Mouse (Mus musculus) erythroblast, adult 5-6 weeks (primary cell): Measurements from ENCODE around the gene Klk4. TPM values are rescaled to one million over a fixed set of nuclear protein-coding genes. Genes with fewer than 3 reads are reported as not detected.

ENCODE experiments used
- ATAC-seq: replicated peaks from 2 replicates; pipeline ENCODE4 v1.8.0; 2016; ENCODE audit warnings: moderate number of reproducible peaks, mild to moderate bottlenecking, moderate TSS enrichment, inconsistent platforms; ENCODE audit not compliant: poor library complexity, low FRiP score, severe bottlenecking
- total RNA-seq, 2 experiments: library from RNA; stranded (forward) in 1 of 2; stranded (reverse) in 1 of 2; fragments of 150-400 nt in 1 of 2; fragments of 200-764, 138-1000 nt in 1 of 2; gene quantifications; 2 replicates each; pipeline versions ENCODE4 v1.2.3 to v1.2.4; 2015 to 2017; ENCODE audit warnings: low replicate concordance in 2 of 2

The Klk4 gene
- total RNA-seq, 2 experiments from 2014 or later: not detected

DNA sequence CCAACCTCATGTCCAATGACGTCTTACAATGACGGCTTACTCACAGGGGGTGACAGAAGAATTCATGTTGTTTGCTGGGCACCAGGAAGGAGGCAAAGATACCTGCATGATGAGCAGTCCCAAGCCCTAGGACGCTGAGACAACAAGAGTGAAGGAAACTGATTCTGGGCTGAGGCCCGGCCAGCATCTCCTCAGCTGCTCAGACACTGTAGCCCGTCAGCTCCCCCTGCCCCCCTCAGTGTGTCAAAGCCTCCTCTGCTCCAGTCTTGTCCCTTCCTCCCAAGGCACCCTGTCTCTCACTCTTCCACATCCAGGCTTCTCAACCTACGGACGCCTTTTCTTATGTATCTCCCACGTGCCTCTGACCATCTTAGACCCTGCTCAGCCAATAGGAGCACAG lies 37.9 kb downstream of the Klk4 start:
- ATAC-seq: no peak

DNA sequence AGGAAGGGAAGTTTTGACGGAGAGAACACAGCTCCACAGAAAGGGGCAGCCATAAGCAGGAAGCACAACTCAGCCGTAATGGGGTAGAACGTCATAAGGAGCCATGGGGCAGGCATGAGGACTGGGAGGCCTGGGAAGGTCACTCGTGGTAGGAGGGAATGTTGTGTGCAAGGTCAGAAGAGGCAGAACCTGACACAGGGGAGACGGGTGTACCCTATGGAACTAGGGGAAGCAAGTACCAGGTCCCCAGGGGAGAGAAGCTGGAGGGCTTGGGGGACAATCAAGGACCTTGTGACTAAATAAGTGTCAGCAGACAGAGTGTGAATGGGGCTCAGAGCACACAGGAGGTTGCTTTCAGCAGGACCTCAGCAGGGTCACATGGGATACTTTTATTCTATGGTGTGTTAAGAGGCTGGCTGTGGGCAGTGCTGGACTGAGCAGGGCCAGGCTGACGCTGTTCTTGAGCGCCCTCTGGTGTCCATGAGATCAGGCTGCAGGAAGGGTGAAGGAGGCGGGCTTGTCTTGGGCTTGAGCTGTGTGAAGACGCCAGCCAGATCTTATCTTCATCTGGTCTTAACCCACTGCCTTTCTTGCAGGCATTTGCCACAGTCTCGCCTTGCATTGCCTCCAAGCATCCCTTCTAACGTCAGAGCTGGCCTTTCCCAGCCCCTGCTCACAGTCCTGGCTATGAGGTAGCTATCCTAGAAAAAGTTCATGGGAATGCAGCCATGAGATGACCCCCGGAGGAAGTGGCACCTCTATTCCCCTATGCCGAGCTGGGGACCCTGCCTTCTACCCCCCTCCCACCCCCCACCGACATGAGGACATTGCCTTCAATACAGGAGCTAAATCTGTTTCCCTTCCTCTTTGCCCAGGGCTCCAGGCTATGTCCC lies 38.8 kb downstream of the Klk4 start:
- ATAC-seq: no peak

DNA sequence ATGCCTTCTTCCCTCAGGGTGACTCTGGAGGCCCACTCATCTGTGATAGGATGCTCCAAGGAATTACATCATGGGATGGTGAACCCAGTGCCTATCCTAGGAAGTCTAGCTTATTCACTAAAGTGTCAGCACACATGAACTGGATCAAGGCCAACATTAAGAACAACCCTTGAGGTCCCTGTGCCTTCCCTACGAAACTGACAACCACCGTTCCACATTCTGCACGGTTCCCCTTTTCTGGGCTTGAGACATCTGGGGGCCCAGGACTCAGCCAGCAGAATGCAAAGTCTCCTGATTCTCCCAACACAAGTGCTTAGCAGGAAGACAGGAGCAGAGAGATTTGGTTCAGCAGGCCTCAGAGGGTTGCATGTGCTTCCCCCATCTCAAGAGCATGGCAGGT lies 39.6 kb downstream of the Klk4 start:
- no peak for ATAC-seq

DNA sequence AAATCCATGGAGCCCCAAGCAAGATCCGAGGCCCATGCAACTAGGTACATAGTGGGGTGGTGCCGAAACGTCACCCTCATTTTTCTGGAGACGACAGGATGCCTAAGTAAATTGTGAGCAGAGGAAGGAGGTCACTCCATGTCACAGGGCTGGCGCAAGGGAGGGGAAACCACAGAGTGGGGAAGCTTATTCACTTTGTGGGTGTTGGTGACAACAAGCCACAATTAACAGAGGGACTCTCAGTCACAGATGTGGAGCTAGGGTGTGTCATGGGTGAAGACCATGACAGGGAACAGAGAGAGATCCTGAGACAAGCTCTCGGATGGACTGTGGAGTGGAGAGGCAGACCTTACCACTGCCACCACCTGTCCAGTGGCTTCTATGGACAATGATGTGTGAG lies 40.1 kb downstream of the Klk4 start:
- ATAC-seq: no peak

DNA sequence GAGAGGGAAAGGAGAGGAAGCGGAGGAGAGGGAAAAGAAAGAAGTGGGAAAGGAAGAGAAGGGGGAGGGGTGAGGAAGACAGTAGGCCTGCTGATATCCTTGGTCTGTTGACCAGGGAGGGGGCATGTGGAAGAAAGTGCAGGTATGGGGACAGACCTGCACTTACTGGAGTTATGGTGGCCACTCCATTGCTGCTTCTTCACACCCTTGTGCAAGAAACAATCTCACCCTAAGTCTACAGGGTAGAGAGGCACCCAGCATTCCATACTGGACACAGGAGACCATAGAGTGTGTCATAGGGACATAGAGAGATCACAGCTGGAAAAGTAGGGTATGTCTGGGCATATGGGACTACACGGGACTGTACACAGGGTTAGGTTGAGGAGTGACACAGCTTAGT lies 41.0 kb downstream of the Klk4 start:
- ATAC-seq: no peak

DNA sequence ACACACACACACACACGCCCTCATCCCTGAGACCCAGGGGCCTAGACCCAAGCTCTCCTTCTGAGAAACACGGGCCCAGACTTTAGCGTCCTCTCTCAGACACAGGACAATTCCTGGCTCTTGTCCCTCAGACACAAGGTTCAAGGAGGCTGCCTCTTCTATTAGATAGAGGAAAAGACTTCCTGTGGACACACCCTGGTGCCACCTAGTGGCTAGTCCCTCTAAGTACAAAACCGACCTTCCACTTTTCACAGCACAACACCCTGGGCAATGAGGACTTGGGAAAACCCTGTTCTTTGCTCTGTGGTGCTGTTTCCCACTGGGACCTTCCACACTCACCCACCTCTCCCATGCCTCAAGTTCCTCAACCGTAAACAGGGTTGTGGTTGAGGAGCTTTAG lies 45.0 kb downstream of the Klk4 start:
- no peak for ATAC-seq

DNA sequence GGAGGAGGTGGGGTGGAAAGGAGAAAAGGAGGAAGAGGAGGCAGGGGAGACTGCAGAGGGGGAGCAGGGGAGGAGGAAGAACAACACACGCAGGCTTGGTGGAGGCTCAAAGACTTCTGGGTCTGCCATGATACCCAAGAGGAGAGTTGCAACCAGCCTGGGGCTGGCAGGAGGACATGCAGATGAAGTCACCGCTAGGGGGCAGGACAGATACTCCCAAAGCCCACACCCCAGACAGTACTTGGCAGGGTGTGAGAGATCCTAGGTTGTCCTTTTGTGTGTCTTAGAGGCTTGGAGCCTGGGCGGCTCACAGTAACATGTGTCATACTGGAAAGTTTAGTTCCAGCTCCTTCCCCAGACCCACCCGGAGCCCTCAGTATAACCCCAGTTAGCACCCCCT lies 47.6 kb downstream of the Klk4 start:
- no peak for ATAC-seq

DNA sequence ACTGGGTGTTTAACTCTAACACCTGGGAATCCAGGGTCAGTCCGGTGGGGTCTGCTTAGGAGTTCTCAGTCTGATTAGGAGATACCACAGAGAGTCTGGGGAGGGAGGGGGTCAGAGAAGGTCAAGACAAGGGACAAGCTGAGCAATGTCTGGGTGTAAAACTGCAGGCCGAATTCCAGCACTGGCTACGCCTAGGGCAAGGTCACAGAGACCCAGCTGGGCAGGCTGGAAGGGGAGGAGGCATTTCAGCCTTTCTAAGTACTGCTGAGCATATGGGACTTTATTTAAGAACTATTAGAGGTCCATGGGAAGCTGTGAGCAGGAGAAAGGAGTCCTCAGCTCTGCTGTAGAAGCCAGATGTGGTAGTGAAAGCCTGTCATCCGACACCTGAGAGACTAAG lies 51.4 kb downstream of the Klk4 start:
- ATAC-seq: no peak

DNA sequence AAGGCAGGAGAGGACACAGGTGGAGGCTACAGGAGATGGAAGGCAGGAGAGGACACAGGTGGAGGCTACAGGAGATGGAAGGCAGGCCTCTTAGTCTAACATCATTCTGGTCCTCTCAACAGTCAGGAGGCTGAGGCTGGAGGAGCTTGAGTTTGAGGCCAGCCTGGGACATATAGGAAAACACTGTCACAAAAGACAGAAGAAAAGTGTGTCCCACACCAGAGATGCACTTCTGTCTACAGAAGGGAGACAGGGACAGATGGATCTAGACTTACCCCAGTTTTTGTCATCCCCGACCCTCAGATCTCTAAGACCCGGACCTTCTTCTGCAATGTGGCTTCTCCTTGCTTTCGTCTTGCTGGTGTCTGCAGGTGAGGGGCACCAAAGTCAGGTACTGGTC lies 52.5 kb downstream of the Klk4 start, which contains the start of gene Klk15:
TSS of gene Klk15 (plus strand) at position 301 of the 400 bp plus-strand sequence.
- no peak for ATAC-seq

DNA sequence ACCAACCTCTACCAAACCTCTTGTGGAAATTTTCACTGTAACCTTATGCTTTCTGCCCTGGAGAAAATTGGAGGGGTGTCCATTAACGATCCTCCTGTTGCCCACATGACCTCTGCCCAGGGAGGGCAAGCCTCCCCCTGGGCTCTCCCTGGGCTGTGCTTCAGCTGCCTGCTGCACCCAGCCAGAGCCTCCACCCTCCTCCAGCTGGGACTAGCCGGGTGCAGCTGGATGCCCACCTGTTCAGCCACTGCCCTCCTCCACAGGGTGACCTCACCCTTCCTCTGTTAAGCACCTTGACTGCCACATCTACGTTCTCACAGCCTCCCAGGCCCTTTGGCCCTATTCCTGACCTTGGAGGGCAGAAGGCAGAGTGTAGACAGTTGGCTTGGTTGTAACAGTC lies 53.8 kb downstream of the Klk4 start:
- no peak for ATAC-seq

Other genes starting within 250 kb of the Klk4 start
- not detected in 2 replicates for gene Ceacam18, start 246.5 kb upstream of the Klk4 start, total RNA-seq (2015; ENCODE audit: low replicate concordance)
- not detected in 2 replicates for gene Ceacam18, start 246.5 kb upstream of the Klk4 start, total RNA-seq (2017; ENCODE audit: low replicate concordance)
- 4.0 and 8.8 TPM in 2 replicates for gene Siglece, start 221.0 kb upstream of the Klk4 start, total RNA-seq (2015; ENCODE audit: low replicate concordance)
- 5.5 and 6.4 TPM in 2 replicates for gene Siglece, start 221.0 kb upstream of the Klk4 start, total RNA-seq (2017; ENCODE audit: low replicate concordance)
- 1.0 TPM in 1 of 2 replicates, not detected in the other for gene Ctu1, start 209.1 kb upstream of the Klk4 start, total RNA-seq (2015; ENCODE audit: low replicate concordance)
- gene Ctu1, start 209.1 kb upstream of the Klk4 start, total RNA-seq (2017; ENCODE audit: low replicate concordance): 0.42 and 1.6 TPM in 2 replicates
- not detected in 2 replicates for gene Klk14, start 190.7 kb upstream of the Klk4 start, total RNA-seq (2015; ENCODE audit: low replicate concordance)
- gene Klk14, start 190.7 kb upstream of the Klk4 start, total RNA-seq (2017; ENCODE audit: low replicate concordance): not detected in 2 replicates
- not detected in 2 replicates for gene Klk13, start 168.6 kb upstream of the Klk4 start, total RNA-seq (2015; ENCODE audit: low replicate concordance)
- gene Klk13, start 168.6 kb upstream of the Klk4 start, total RNA-seq (2017; ENCODE audit: low replicate concordance): not detected in 2 replicates
- not detected in 2 replicates for gene Klk12, start 112.3 kb upstream of the Klk4 start, total RNA-seq (2015; ENCODE audit: low replicate concordance)
- not detected in 2 replicates for gene Klk12, start 112.3 kb upstream of the Klk4 start, total RNA-seq (2017; ENCODE audit: low replicate concordance)
- not detected in 2 replicates for gene Klk11, start 106.6 kb upstream of the Klk4 start, total RNA-seq (2015; ENCODE audit: low replicate concordance)
- not detected in 2 replicates for gene Klk11, start 106.6 kb upstream of the Klk4 start, total RNA-seq (2017; ENCODE audit: low replicate concordance)
- not detected in 2 replicates for gene Klk10, start 100.1 kb upstream of the Klk4 start, total RNA-seq (2015; ENCODE audit: low replicate concordance)
- not detected in 2 replicates for gene Klk10, start 100.1 kb upstream of the Klk4 start, total RNA-seq (2017; ENCODE audit: low replicate concordance)
- not detected in 2 replicates for gene Klk9, start 89.3 kb upstream of the Klk4 start, total RNA-seq (2015; ENCODE audit: low replicate concordance)
- not detected in 2 replicates for gene Klk9, start 89.3 kb upstream of the Klk4 start, total RNA-seq (2017; ENCODE audit: low replicate concordance)
- 6.1 TPM in 1 of 2 replicates, not detected in the other for gene Klk8, start 83.6 kb upstream of the Klk4 start, total RNA-seq (2015; ENCODE audit: low replicate concordance)
- gene Klk8, start 83.6 kb upstream of the Klk4 start, total RNA-seq (2017; ENCODE audit: low replicate concordance): 0.56 and 8.3 TPM in 2 replicates
- not detected in 2 replicates for gene Klk7, start 69.9 kb upstream of the Klk4 start, total RNA-seq (2015; ENCODE audit: low replicate concordance)
- not detected in 2 replicates for gene Klk7, start 69.9 kb upstream of the Klk4 start, total RNA-seq (2017; ENCODE audit: low replicate concordance)
- not detected in 2 replicates for gene Klk6, start 56.7 kb upstream of the Klk4 start, total RNA-seq (2015; ENCODE audit: low replicate concordance)
- not detected in 2 replicates for gene Klk6, start 56.7 kb upstream of the Klk4 start, total RNA-seq (2017; ENCODE audit: low replicate concordance)
- gene Klk5, start 39.2 kb upstream of the Klk4 start, total RNA-seq (2015; ENCODE audit: low replicate concordance): not detected in 2 replicates
- gene Klk5, start 39.2 kb upstream of the Klk4 start, total RNA-seq (2017; ENCODE audit: low replicate concordance): not detected in 2 replicates
- not detected in 2 replicates for gene Klk15, start 52.6 kb downstream of the Klk4 start, total RNA-seq (2015; ENCODE audit: low replicate concordance)
- not detected in 2 replicates for gene Klk15, start 52.6 kb downstream of the Klk4 start, total RNA-seq (2017; ENCODE audit: low replicate concordance)
- gene Klk1b8, start 69.5 kb downstream of the Klk4 start, total RNA-seq (2015; ENCODE audit: low replicate concordance): not detected in 2 replicates
- gene Klk1b8, start 69.5 kb downstream of the Klk4 start, total RNA-seq (2017; ENCODE audit: low replicate concordance): not detected in 2 replicates
- not detected in 2 replicates for gene Klk1b1, start 85.6 kb downstream of the Klk4 start, total RNA-seq (2015; ENCODE audit: low replicate concordance)
- gene Klk1b1, start 85.6 kb downstream of the Klk4 start, total RNA-seq (2017; ENCODE audit: low replicate concordance): not detected in 2 replicates
- gene Klk1b9, start 94.9 kb downstream of the Klk4 start, total RNA-seq (2015; ENCODE audit: low replicate concordance): not detected in 2 replicates
- not detected in 2 replicates for gene Klk1b9, start 94.9 kb downstream of the Klk4 start, total RNA-seq (2017; ENCODE audit: low replicate concordance)
- not detected in 2 replicates for gene Klk1b11, start 114.7 kb downstream of the Klk4 start, total RNA-seq (2015; ENCODE audit: low replicate concordance)
- not detected in 2 replicates for gene Klk1b11, start 114.7 kb downstream of the Klk4 start, total RNA-seq (2017; ENCODE audit: low replicate concordance)
- gene Klk1b26, start 131.0 kb downstream of the Klk4 start, total RNA-seq (2015; ENCODE audit: low replicate concordance): not detected in 2 replicates
- gene Klk1b26, start 131.0 kb downstream of the Klk4 start, total RNA-seq (2017; ENCODE audit: low replicate concordance): not detected in 2 replicates
- not detected in 2 replicates for gene Klk1b27, start 171.1 kb downstream of the Klk4 start, total RNA-seq (2015; ENCODE audit: low replicate concordance)
- gene Klk1b27, start 171.1 kb downstream of the Klk4 start, total RNA-seq (2017; ENCODE audit: low replicate concordance): not detected in 2 replicates
- gene Klk1b21, start 221.2 kb downstream of the Klk4 start, total RNA-seq (2015; ENCODE audit: low replicate concordance): not detected in 2 replicates
- not detected in 2 replicates for gene Klk1b21, start 221.2 kb downstream of the Klk4 start, total RNA-seq (2017; ENCODE audit: low replicate concordance)
- gene Klk1b22, start 231.5 kb downstream of the Klk4 start, total RNA-seq (2015; ENCODE audit: low replicate concordance): not detected in 2 replicates
- gene Klk1b22, start 231.5 kb downstream of the Klk4 start, total RNA-seq (2017; ENCODE audit: low replicate concordance): not detected in 2 replicates